Mouse (Mus musculus) cerebellum, adult 8-10 months (tissue): ENCODE results near the gene Scyl1.
A peak's percentile ranks its signal among the peaks of the same experiment; 100 is the strongest.

Experiments
- DNase-seq: peaks from one replicate; pipeline ENCODE4 v3.0.0; 2022

Scyl1 gene

DNA sequence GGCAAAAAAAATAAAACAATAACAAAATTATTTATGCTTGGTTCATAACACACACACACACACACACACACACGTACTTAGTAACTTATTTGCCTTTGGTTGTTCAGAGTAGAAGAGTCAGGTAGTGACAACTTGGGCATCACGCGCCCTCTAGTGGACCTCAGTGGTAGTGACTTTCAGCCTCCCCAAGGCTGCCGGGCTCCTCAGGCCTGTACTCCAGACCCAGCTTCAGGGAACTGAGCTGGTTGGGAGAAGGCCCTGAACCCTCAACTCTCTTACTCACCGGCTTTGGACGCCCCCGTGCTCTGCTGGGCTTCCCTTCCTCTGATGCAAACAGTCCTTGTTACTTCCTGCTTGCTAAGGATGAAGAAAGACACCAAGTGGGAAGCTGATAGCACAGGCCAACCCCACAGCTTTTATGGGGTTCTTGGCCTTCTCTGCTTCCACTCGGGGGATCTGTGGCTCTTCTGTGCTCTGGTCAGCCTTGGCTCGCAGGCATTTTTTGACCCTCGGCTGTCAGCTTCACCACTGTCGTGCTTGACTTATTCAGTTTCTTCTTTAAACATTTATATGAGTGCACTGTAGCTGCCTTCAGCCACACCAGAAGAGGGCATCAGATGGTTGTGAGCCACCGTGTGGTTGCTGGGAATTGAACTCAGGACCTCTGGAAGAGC, 15.4 kb upstream of the Scyl1 start:
- peak; percentile 88 for DNase-seq

DNA sequence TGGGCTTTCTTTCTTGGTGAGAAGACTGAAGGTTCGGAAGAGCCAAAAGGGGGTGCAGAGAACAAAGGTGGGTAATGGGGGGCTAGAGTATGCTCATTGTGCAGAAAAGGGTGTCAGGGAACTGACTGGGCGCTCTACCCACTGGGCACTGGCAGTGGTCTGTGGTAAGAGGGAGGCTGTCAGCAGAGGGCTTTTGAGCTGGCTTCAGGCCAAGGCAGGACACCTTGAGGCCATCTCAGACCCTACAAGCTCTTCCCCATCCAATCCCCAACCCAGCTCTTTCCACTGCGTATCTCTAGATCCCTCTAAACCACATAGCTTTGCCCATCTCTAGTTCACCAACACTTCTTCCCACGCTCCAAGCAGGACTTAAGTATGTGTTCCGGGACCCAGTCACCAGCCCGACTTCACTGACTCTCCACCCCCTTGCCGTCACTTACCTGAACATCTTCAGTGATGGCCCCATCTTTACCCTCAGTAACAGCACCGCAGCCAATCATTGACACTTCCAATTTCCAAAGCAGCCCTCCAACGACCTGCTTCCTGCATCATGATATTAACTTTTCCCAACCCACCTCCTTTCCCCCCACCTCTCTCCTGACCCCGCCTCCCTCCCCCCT, 13.8 kb upstream of the Scyl1 start:
- no peak for DNase-seq

DNA sequence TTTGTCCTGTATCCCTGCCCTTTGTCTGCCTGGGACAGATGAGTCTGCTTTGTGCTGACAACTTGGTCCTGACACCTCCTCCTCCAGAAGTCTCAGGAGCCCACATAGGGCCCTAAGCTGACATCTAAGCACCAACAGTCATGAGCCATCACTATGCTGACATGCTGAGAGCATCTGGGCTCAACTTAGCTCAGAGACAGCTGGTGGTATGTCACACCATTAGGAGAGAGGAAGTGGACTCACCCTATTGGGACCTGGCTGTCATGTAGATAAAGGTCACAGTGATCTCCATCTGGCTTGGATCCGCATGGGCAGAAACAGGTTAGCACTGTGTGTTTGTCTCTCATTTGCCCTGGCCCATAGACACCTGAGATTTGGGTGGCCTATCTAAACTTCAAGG, 10.9 kb upstream of the Scyl1 start:
- DNase-seq: no peak

DNA sequence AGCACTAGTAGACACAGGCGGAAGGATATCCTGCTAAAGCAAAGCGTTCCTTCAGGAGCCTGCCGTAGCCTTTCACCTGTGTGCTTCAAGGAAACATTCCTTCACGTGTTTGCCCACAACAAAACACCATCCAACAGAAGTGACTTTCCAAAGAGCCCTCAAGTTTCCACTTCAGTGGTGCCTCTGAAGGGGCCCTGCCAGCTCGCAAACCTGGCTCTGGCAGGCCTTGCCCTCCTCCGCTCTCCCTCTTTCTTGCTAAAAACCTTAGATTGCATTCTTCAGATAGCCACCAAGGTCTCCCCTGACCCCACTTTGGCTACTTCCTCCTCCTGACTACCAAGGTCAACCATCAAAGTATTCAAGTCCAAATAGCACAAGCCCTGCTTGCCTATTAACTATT, 10.3 kb upstream of the Scyl1 start:
- DNase-seq: no peak

DNA sequence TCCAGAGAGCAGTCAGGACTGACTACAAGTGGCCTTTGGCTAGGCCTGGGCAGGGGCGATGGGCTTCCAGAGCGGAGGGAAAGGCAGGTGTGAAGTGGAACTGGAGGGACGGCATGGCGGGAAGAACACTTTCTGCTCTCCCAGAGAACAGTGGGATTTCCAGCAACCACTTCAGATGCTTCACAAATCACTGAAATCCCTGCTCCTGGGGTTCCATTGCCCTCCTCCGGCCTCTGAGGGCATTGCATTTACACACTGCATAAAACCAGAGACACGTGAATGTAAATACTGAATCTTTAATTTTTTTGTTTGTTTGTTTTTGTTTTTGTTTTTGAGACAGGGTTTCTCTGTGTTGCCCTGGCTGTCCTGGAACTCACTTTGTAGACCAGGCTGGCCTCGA, 9.0 kb upstream of the Scyl1 start:
- DNase-seq: peak; percentile 38

DNA sequence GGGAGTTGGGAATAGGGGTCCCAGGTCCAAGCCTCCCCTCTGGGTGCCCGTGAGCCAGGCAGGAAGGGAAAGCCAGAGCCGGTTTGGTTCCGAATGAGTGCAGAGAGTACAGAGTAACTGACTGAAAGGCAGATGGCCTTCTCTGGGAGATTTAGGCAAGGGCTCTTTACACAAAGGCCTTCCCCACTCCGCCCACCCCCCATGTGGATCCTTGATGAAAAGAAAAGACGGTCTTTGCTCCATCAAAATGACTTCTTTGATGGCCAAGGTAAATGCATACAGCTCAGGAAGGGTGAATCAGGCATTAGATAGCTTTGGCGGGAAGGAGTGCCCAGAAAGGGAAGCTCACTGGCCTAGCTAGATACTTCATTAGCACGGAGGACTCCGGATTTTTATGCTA, 7.1 kb upstream of the Scyl1 start:
- no peak for DNase-seq

DNA sequence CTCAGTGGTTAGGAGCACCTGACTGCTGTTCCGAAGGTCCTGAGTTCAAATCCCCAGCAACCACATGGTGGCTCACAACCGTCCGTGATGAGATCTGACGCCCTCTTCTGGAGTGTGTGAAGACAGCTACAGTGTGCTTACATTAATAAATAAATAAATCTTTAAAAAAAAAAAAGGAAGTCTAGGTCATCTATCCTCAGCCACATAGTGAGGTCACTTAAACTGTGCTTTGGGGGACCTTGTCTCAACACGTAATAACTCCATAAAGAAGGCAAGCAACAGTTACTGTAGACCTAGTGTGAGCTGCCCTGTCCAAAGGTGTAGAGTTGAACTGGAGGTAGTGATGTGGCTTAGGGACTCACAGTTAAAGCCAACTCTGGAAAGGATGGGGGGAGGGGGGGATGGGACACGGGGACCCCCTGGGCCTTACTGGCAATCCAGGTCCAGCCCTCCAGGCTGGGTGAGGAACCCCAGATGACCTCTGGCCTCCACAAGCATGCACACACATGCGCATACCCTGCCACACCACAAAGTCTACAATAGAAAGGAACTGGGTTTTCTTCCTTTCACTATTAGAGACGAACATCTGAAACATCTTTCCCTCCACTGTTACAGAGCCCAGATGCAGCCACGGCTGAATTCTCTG, 6.3 kb upstream of the Scyl1 start:
- no peak for DNase-seq

DNA sequence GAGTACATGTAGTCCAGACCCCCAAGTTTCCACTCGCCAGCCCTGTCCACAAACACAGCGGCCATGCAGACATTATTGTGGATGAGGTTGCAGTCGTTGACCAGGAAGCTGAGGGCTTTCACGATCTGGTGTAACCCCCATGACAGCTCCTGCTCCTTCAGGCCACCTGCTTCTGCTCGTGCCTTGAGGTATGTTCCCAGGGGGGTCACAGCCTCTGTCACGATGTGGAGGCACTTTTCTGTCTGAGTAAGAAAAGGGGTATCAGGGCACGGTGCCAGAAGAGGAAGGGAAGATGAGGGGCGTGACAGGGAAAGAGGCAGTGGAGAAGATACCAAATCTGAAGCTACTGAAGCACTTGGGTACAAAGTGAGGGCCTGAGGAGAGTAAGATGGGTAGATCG, 908 bp downstream of the Scyl1 start:
- no peak for DNase-seq

DNA sequence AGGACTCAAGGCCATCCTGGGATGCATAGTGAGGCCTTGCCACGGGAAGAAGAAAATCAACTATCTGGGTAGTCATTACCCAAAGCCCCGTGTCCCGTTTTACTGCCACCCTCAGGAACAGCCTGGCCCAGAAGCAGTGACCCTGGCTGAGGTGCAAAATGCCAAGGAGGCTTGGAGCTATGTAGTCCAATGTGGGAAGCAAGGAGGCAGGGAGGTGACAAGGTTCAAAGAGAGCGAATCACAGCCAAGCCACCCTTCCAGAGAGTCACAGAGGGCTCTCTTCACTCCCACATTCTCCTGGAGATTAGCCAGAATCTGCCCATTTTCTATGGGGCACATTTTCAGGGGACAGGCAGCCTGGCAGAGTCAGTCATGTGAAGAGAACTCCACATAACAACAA, 3.9 kb downstream of the Scyl1 start:
- no peak for DNase-seq

GRCm38 (mm10) chr19:5763163-5763562, 8.1 kb downstream of the Scyl1 start:
- no peak for DNase-seq

- no peak for DNase-seq
These were observed 12.3 kb downstream of the Scyl1 start for GRCm38 (mm10) chr19:5758878-5759403.

- DNase-seq: peak; percentile 32
These were observed 14.1 kb downstream of the Scyl1 start for GRCm38 (mm10) chr19:5756991-5757636.

DNA sequence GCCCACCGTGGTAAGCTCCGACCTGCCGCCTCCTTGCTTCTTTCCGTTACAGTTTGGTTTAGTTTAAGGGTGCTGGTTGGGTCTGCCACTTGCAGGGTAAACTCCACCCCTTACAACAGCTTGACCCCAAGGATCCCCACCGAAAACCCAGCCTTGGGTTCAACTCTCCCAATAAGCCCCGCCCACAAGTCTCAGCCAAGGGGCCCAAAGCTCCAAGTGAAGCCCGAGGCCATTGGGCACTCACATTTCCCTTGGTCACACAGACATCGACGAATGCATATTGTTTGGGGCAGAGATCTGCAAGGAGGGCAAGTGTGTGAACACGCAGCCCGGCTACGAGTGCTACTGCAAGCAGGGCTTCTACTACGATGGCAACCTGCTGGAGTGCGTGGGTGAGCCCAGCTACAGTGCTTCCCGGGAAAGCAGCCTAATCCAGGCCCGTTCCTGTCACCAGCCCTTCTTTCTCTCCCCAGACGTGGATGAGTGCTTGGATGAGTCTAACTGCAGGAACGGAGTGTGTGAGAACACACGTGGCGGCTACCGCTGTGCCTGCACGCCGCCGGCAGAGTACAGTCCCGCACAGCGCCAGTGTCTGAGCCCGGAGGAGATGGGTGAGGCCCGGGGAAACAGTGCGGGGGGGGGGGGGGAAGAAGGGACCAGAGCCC, 14.8 kb downstream of the Scyl1 start:
- DNase-seq: peak; percentile 28

GRCm38 (mm10) chr19:5751742-5752141, 19.5 kb downstream of the Scyl1 start:
- no peak for DNase-seq

DNA sequence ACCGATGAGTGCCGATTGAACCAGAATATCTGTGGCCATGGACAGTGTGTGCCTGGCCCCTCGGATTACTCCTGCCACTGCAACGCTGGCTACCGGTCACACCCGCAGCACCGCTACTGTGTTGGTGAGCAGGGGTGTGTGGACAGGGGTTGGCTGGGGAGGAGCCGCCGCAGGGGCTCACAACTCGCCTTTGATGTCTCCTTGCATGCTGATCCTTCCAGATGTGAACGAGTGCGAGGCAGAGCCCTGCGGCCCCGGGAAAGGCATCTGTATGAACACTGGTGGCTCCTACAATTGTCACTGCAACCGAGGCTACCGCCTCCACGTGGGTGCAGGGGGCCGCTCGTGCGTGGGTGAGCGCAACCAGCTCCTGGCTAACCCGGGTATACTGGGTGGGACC, 20.3 kb downstream of the Scyl1 start:
- DNase-seq: no peak

GRCm38 (mm10) chr19:5749476-5749875, 21.7 kb downstream of the Scyl1 start:
- no peak for DNase-seq

DNA sequence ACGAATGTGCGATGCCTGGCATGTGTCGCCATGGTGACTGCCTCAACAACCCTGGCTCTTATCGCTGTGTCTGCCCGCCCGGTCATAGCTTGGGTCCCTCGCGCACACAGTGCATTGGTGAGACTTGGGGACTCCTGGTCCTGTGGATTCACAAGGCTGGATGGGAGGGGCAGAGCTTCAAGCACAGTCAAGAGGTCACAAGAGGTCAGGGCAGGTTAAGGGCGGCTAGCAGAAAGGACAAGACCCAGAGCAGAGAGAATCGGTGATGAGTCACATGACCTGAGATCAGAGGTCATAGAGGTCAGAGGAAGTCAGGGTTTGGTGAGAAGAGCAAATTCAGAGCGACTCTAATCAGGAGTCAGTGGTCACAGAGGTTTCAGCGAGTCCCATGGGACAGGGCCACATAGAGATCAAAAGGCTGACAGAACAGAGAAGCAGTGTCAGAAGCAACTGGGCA, 24.3 kb downstream of the Scyl1 start:
- DNase-seq: no peak

DNA sequence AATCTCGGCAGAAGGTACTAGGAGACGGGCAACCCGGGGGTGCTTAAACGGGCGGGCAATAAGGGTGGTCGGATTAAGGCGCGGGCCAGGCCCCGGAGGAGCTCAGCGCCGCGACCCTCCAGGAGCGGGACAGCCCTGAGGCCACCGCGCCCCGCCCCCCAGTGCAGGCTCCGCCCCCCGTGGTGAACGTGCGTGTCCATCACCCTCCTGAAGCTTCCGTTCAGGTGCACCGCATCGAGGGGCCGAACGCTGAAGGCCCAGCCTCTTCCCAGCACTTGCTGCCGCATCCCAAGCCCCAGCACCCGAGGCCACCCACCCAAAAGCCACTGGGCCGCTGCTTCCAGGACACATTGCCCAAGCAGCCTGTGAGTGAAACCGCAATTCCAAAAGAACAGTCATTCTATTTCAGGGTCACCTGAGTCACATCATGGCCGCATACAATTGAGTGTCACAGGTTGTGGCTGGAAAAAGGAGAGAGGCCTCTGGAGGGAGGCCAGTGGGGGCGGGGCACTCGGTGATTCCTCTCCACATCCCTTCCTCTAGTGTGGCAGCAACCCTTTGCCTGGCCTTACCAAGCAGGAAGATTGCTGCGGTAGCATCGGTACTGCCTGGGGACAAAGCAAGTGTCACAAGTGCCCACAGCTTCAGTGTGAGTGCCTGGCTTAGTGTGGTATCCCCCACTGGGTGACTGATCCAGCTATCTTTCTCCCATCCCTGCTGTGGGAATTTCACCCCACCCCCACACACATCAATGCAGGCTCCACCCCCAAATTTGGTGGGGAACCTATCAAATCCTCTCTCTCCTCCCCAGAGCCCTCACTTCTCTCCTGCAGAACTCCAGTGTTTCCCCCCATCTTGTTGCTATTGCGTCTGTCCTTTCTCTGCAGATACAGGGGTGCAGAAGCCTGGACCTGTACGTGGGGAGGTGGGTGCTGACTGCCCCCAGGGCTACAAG, 25.2 kb downstream of the Scyl1 start:
- peak; percentile 29 for DNase-seq

GRCm38 (mm10) chr19:5743576-5743975, 27.6 kb downstream of the Scyl1 start:
- DNase-seq: peak; percentile 53

GRCm38 (mm10) chr19:5742241-5742641, 29.0 kb downstream of the Scyl1 start:
- peak; percentile 52 for DNase-seq

DNA sequence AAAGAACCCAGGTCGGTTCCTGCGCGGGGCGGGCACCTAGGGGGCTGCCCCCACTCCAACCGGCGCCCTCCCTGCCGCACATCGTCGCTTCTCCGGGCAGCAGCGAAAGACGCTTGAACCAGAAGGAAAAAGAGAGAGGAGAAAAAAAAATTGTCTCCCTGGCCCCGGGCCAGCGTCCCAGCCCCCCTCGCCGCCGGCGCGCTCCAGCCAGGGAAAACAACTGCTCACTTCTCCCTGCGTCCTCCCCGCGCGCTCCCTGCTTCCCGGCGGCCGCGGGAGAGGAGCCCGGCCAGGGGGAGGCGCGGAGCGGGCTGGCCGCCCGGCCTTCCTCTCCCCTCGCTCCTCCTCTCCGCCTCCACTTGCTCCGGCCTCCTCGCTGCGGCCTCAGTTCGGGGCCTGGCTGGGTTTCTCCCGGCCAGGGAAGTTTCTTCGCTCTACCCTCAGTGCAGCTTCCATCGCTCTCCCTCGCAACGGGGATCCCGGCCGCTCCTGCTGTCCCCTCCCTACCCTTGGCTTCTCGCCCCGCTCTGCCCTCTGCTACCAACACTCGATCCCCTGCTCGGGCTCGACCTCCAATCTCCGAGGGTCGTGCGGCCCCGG, 29.5 kb downstream of the Scyl1 start:
- peak; percentile 81 for DNase-seq
